Mouse (Mus musculus) myocyte (in vitro differentiated cells): ENCODE results near the gene Cacnb2. TPM values are rescaled to one million over a fixed set of nuclear protein-coding genes. Genes with fewer than 3 reads are reported as not detected.
A peak's percentile ranks its signal among the peaks of the same experiment; 100 is the strongest.

Experiments
- H3K27me3 ChIP-seq: one replicate; pipeline ENCODE4 v1.6.1; 2011; ENCODE audit not compliant: control insufficient read depth, insufficient read depth, insufficient read length
- H3K36me3 ChIP-seq: one replicate; pipeline ENCODE4 v1.6.1; 2011; ENCODE audit not compliant: control insufficient read depth, insufficient read depth
- H3K4me2 ChIP-seq: one replicate; pipeline ENCODE4 v1.6.1; 2011; ENCODE audit warnings: low read depth, control low read depth
- H3K4me3 ChIP-seq: one replicate; pipeline ENCODE4 v1.5.1; 2011; ENCODE audit warnings: mild to moderate bottlenecking, control low read depth, moderate library complexity
- H3K79me2 ChIP-seq: one replicate; pipeline ENCODE4 v1.6.1; 2011; ENCODE audit not compliant: control insufficient read depth, insufficient read depth
- H3ac ChIP-seq: one replicate; pipeline ENCODE4 v1.6.1; 2011; ENCODE audit not compliant: control insufficient read depth, insufficient read length
- CEBPB ChIP-seq: IDR thresholded peaks from 2 replicates; pipeline ENCODE4 v1.6.1; 2011; ENCODE audit warnings: mild to moderate bottlenecking, moderate library complexity; ENCODE audit not compliant: poor library complexity, insufficient read depth, severe bottlenecking
- E2F4 ChIP-seq: IDR thresholded peaks from one replicate; pipeline ENCODE4 v1.6.1; 2011; ENCODE audit warnings: mild to moderate bottlenecking, control low read depth, moderate library complexity; ENCODE audit not compliant: insufficient read depth
- MAX ChIP-seq: IDR thresholded peaks from one replicate; pipeline ENCODE4 v1.6.1; 2011; ENCODE audit warnings: low read depth, mild to moderate bottlenecking, control low read depth
- MYOD1 ChIP-seq, 3 experiments: IDR thresholded peaks; one replicate each; pipeline ENCODE4 v1.6.1; 2011; ENCODE audit warnings: control low read depth in 2 of 3, low read depth in 2 of 3, mild to moderate bottlenecking in 2 of 3, moderate library complexity in 1 of 3; ENCODE audit not compliant: insufficient read length in 2 of 3, control insufficient read depth in 1 of 3
- MYOG ChIP-seq, 3 experiments: IDR thresholded peaks; one replicate each; pipeline ENCODE4 v1.6.1; 2011; ENCODE audit warnings: control low read depth in 2 of 3, low read depth in 2 of 3, mild to moderate bottlenecking in 2 of 3; ENCODE audit not compliant: insufficient read length in 2 of 3, control insufficient read depth in 1 of 3, insufficient read depth in 1 of 3
- POLR2A ChIP-seq: IDR thresholded peaks from one replicate; pipeline ENCODE4 v1.6.1; 2011; ENCODE audit warnings: low read depth, mild to moderate bottlenecking, control low read depth, moderate library complexity; ENCODE audit not compliant: insufficient read length
- POLR2AphosphoS2 ChIP-seq: IDR thresholded peaks from one replicate; pipeline ENCODE4 v1.6.1; 2011; ENCODE audit warnings: low read depth, control low read depth; ENCODE audit not compliant: insufficient read length
- REST ChIP-seq: IDR thresholded peaks from one replicate; pipeline ENCODE4 v1.6.1; 2011; ENCODE audit warnings: mild to moderate bottlenecking, control low read depth, moderate library complexity; ENCODE audit not compliant: insufficient read depth, insufficient read length
- SRF ChIP-seq: IDR thresholded peaks from one replicate; pipeline ENCODE4 v1.6.1; 2011; ENCODE audit warnings: low read depth; ENCODE audit not compliant: control insufficient read depth, insufficient read length
- TCF12 ChIP-seq: IDR thresholded peaks from one replicate; pipeline ENCODE4 v1.6.1; 2011; ENCODE audit warnings: mild to moderate bottlenecking, control low read depth; ENCODE audit not compliant: poor library complexity, insufficient read depth, severe bottlenecking
- TCF3 ChIP-seq: IDR thresholded peaks from one replicate; pipeline ENCODE4 v1.6.1; 2011; ENCODE audit warnings: low read depth, control low read depth; ENCODE audit not compliant: insufficient read length
- USF1 ChIP-seq: IDR thresholded peaks from one replicate; pipeline ENCODE4 v1.6.1; 2011; ENCODE audit warnings: low read depth, mild to moderate bottlenecking, control low read depth, moderate library complexity
- polyA plus RNA-seq: library from polyadenylated mRNA; unstranded; fragments of >200 nt; fragmentation: generic; extraction: Trizol; gene quantifications from one replicate; pipeline ENCODE4 v1.2.1, GENCODE M21; 2012; ENCODE audit warnings: missing spikeins

Gene Cacnb2
- polyA plus RNA-seq, 1 experiment, result 0.85 TPM

DNA sequence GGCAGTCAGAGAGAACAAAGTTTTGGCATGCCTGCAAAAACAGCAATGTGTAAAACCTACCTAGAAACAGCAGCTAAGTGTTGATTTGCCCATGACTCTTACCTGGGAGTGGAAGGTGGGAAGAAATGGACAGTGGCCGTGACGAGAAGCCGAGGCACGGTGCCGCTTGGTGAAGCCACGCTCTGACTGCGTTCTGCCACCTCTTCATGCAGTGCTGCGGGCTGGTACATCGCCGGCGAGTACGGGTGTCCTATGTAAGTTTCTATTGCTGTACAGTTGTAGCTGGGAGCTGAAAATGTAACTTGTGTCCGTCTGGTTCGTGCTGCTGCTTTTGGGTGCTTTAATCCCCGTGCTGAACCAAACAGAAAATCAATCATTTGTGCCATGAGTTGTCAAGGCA is 136.6 kb downstream of the Cacnb2 start:
- Histone ChIP-seq H3K4me2 (no peak overlapping the region), H3ac (no peak overlapping the region), H3K27me3 (no peaks in the 10 kb centered on the region), H3K79me2 (no peaks in the 10 kb centered on the region), H3K36me3 (no peaks in the 10 kb centered on the region), H3K4me3 (no peak overlapping the region)
- no peak for TF ChIP-seq POLR2A
- TF ChIP-seq SRF, result no peak
- TF ChIP-seq MYOD1 (IDR thresholded peaks at IDR 0.05; ENCODE audit: control insufficient read depth in 1 of 3, insufficient read length in 2 of 3, low read depth in 2 of 3), result no peak
- TF ChIP-seq TCF3, result no peak

DNA sequence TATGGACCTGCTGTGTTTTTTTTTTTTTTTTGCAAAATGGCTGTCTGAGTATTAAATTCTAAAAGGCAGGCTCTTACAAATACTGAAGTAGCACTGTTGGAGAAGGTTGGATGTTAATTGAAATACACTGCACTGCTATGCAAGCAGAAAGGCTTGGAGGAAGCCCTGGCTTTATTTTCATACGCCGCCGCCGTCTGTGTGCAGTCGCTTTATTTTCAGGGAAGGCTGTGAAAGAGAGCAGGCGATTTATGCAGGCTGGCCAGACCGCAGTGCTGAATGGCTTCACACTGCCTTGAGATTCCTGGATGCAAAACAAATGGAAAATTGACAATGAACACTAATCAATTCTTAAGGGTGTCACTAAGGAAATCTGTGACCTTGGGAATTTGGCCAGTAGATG is 137.5 kb downstream of the Cacnb2 start:
- no peaks in the 10 kb centered on the region for H3K79me2 ChIP-seq
- no peak overlapping the region for H3K4me3 ChIP-seq
- H3ac ChIP-seq, result no peak overlapping the region
- no peaks in the 10 kb centered on the region for H3K36me3 ChIP-seq
- H3K4me2 ChIP-seq, result no peak overlapping the region
- no peak for TF ChIP-seq E2F4
- TF ChIP-seq MYOD1 (IDR thresholded peaks at IDR 0.05; ENCODE audit: control insufficient read depth in 1 of 3, insufficient read length in 2 of 3, low read depth in 2 of 3), result no peak
- TF ChIP-seq TCF3, result no peak
- no peak for TF ChIP-seq CEBPB
- TF ChIP-seq USF1, result no peak
- no peak for TF ChIP-seq REST
- TF ChIP-seq POLR2A, result no peak
- no peak for TF ChIP-seq TCF12
- TF ChIP-seq SRF, result no peak
- H3K27me3 ChIP-seq, result no peaks in the 10 kb centered on the region

DNA sequence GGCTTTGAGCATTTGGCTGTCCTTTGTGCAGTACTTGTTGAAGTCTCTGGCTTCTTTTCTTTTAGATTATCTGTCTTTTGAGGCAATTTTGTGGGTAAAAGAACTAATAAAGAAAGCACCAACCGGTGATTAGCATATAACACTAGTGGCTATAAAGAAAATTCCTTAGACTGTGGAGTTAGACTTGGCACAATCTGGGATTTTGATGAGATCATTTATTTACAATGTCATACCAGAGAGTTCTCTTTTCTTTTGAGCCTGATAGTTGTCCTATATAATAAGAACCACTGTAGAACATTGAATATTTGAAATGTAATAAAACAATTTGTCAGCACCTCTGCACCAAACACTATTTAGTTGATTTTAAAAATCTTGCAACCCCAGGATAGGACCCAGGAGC is 141.9 kb downstream of the Cacnb2 start:
- no peak overlapping the region for H3K4me3 ChIP-seq
- peak overlapping the region; percentile 24 for H3K4me2 ChIP-seq
- H3ac ChIP-seq, result no peak overlapping the region
- no peak for TF ChIP-seq POLR2A
- TF ChIP-seq SRF, result no peak
- no peak for TF ChIP-seq REST
- no peak for TF ChIP-seq TCF3
- no peak for TF ChIP-seq MYOD1 (IDR thresholded peaks at IDR 0.05; ENCODE audit: control insufficient read depth in 1 of 3, insufficient read length in 2 of 3, low read depth in 2 of 3)
- TF ChIP-seq POLR2AphosphoS2, result no peak
- no peak for TF ChIP-seq CEBPB
- no peak for TF ChIP-seq MYOG (IDR thresholded peaks at IDR 0.05; ENCODE audit: control insufficient read depth in 1 of 3, insufficient read depth in 1 of 3, insufficient read length in 2 of 3, low read depth in 2 of 3)
- no peak for TF ChIP-seq USF1
- no peak for TF ChIP-seq MAX
- H3K27me3 ChIP-seq, result no peaks in the 10 kb centered on the region
- no peaks in the 10 kb centered on the region for H3K79me2 ChIP-seq
- no peaks in the 10 kb centered on the region for H3K36me3 ChIP-seq

- Histone ChIP-seq H3K36me3 (no peaks in the 10 kb centered on the region), H3K27me3 (no peaks in the 10 kb centered on the region), H3K79me2 (no peaks in the 10 kb centered on the region), H3ac (no peak overlapping the region), H3K4me3 (no peak overlapping the region), H3K4me2 (no peak overlapping the region)
- no peak for TF ChIP-seq POLR2AphosphoS2
- no peak for TF ChIP-seq USF1
- TF ChIP-seq CEBPB, result no peak
- TF ChIP-seq TCF3, result no peak
- no peak for TF ChIP-seq MAX
- no peak for TF ChIP-seq MYOG (IDR thresholded peaks at IDR 0.05; ENCODE audit: control insufficient read depth in 1 of 3, insufficient read depth in 1 of 3, insufficient read length in 2 of 3, low read depth in 2 of 3)
- TF ChIP-seq POLR2A, result no peak
- TF ChIP-seq SRF, result no peak
- no peak for TF ChIP-seq TCF12
- no peak for TF ChIP-seq REST
- no peak for TF ChIP-seq E2F4
- TF ChIP-seq MYOD1 (IDR thresholded peaks at IDR 0.05; ENCODE audit: control insufficient read depth in 1 of 3, insufficient read length in 2 of 3, low read depth in 2 of 3), result no peak
Observed at GRCm38 (mm10) chr2:14762846-14763245, 160.0 kb downstream of the Cacnb2 start.

- no peak for TF ChIP-seq TCF3
- no peak for TF ChIP-seq POLR2A
- TF ChIP-seq TCF12, result no peak
- TF ChIP-seq CEBPB, result no peak
- no peak for TF ChIP-seq SRF
- no peak for TF ChIP-seq MAX
- no peak for TF ChIP-seq E2F4
- TF ChIP-seq MYOD1 (IDR thresholded peaks at IDR 0.05; ENCODE audit: control insufficient read depth in 1 of 3, insufficient read length in 2 of 3, low read depth in 2 of 3), result no peak
- TF ChIP-seq USF1, result no peak
- TF ChIP-seq MYOG (IDR thresholded peaks at IDR 0.05; ENCODE audit: control insufficient read depth in 1 of 3, insufficient read depth in 1 of 3, insufficient read length in 2 of 3, low read depth in 2 of 3), result no peak
- TF ChIP-seq REST, result no peak
- no peak for TF ChIP-seq POLR2AphosphoS2
- Histone ChIP-seq H3K36me3 (no peaks in the 10 kb centered on the region), H3K79me2 (no peaks in the 10 kb centered on the region)
Observed at GRCm38 (mm10) chr2:14763931-14764330, 161.0 kb downstream of the Cacnb2 start.

More at GRCm38 (mm10) chr2:14763931-14764330, 161.0 kb downstream of the Cacnb2 start:
- H3K27me3 ChIP-seq, result no peaks in the 10 kb centered on the region
- no peak overlapping the region for H3K4me2 ChIP-seq
- H3K4me3 ChIP-seq, result no peak overlapping the region
- no peak overlapping the region for H3ac ChIP-seq
